Mouse (Mus musculus): ENCODE measurements around the gene Hus1b. TPM values are rescaled to one million over a fixed set of nuclear protein-coding genes. Genes with fewer than 3 reads are reported as not detected.

The Hus1b gene
- polyA plus RNA-seq, 2 experiments: 0.06 TPM; not detected in 1

DNA sequence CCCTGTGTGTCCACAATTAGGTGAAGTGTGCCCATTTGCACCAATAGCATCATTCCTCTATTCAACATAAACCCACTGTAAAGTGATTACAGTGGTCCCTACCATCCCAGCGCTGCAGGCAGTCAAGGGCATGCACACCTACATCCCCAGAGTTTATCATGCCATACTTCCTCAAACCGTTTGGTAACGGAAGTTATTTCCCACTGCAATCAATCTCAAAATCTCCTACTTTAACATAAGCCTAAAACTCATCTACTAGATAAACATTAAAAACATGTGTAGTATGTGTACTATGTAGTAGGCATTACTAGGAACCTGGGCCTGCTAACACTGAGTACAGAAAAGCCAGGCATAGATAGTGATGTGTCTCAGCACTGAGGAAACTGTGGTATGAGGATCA, 23.5 kb upstream of the Hus1b start:
- DNase-seq (ENCODE audit: low read depth in 3 of 3, low spot score in 3 of 3): no peak
- WGBS (ENCODE audit: insufficient replicate concordance): 30% methylated on average over 3 of the region's 3 CpGs
- H3K4me2 ChIP-seq (ENCODE audit: low read depth): no peak overlapping the region

DNA sequence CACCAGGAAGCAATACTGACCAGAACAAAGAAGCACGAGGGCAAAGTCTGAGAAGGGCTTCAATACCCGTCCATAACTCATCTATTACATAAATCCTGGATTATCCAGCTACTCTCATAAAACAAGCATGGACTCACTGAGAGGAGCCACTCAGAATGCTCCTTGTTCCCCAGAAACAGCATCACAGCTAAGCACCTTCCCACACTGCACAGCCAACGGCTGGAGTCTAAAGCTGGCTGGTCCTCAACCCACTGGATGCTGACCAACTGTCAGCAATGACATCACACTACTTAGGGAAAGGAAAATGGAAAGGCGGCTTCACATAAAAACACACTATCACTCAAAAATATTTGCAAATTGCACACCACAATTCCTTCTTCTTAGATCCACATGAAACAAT, 20.8 kb upstream of the Hus1b start:
- Histone ChIP-seq H3K27me3 (ENCODE audit: control insufficient read depth, insufficient read depth, low read length) (no peaks in the 10 kb centered on the region), H3K4me1 (replicated peaks; ENCODE audit: control insufficient read depth in 2 of 2, insufficient read depth in 2 of 2, low read length in 1 of 2) (peaks cover 6 to 18% of the 10 kb centered on the region in 2 experiments), H3K27ac (no peak overlapping the region), H3K4me3 (ENCODE audit: insufficient read depth in 1 of 2, low read depth in 2 of 2, low read length in 2 of 2) (no peak overlapping the region), H3K9ac (replicated peaks) (no peak overlapping the region), H3K4me2 (ENCODE audit: low read depth) (no peak overlapping the region), H3K36me3 (replicated peaks; ENCODE audit: control insufficient read depth, insufficient read depth, low read depth) (no peaks in the 10 kb centered on the region), H3K9me3 (ENCODE audit: control insufficient read depth, low read length) (no peaks in the 10 kb centered on the region)
- ATAC-seq (ENCODE audit: insufficient read depth) (no peak), DNase-seq (ENCODE audit: low read depth in 3 of 3, low spot score in 3 of 3) (no peak)
- TF ChIP-seq EP300 (IDR thresholded peaks at IDR 0.05; ENCODE audit: low read depth) (no peak), CTCF (IDR thresholded peaks at IDR 0.05; ENCODE audit: low read depth) (no peak)
- 64% methylated on average over 4 of the region's 4 CpGs for WGBS (ENCODE audit: insufficient replicate concordance)

More for the DNA sequence above, 23.5 kb upstream of the Hus1b start:
- TF ChIP-seq CTCF (IDR thresholded peaks at IDR 0.05; ENCODE audit: low read depth): no peak
- Histone ChIP-seq H3K9ac (replicated peaks) (no peak overlapping the region), H3K27me3 (ENCODE audit: control insufficient read depth, insufficient read depth, low read length) (no peaks in the 10 kb centered on the region), H3K9me3 (ENCODE audit: control insufficient read depth, low read length) (no peaks in the 10 kb centered on the region), H3K4me3 (ENCODE audit: insufficient read depth in 1 of 2, low read depth in 2 of 2, low read length in 2 of 2) (no peak overlapping the region), H3K27ac (no peak overlapping the region), H3K4me1 (replicated peaks; ENCODE audit: control insufficient read depth in 2 of 2, insufficient read depth in 2 of 2, low read length in 1 of 2) (peaks cover 6 to 24% of the 10 kb centered on the region in 2 experiments), H3K36me3 (replicated peaks; ENCODE audit: control insufficient read depth, insufficient read depth, low read depth) (no peaks in the 10 kb centered on the region)
- ATAC-seq (ENCODE audit: insufficient read depth): no peak

DNA sequence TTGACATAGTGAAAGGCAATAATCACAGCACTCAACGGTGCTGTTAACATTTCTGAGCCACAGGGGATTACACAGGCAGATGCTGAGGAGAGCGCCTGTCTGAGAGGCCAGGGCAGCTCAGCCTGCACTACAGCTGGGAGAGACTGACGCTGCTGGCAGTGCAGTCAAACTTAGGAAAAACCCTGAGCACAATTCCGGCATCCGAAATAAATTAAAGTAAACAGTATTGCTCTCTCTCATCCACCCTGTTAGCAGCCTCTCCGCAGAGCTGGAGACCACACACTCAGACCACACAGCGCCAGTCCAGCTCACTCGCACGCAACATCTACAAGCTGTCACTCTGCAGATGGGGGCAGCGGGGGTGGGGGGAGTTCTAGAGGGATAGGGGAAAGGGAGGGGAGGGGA, 18.9 kb upstream of the Hus1b start:
- WGBS (ENCODE audit: insufficient replicate concordance): 59% methylated on average over 10 of the region's 10 CpGs
- Histone ChIP-seq H3K9ac (replicated peaks) (no peak overlapping the region), H3K4me3 (ENCODE audit: insufficient read depth in 1 of 2, low read depth in 2 of 2, low read length in 2 of 2) (no peak overlapping the region), H3K4me2 (ENCODE audit: low read depth) (no peak overlapping the region), H3K4me1 (replicated peaks; ENCODE audit: control insufficient read depth in 2 of 2, insufficient read depth in 2 of 2, low read length in 1 of 2) (peaks cover 14 to 19% of the 10 kb centered on the region in 2 experiments), H3K27ac (no peak overlapping the region), H3K36me3 (replicated peaks; ENCODE audit: control insufficient read depth, insufficient read depth, low read depth) (no peaks in the 10 kb centered on the region), H3K9me3 (ENCODE audit: control insufficient read depth, low read length) (no peaks in the 10 kb centered on the region), H3K27me3 (ENCODE audit: control insufficient read depth, insufficient read depth, low read length) (no peaks in the 10 kb centered on the region)
- ATAC-seq (ENCODE audit: insufficient read depth): no peak
- TF ChIP-seq EP300 (IDR thresholded peaks at IDR 0.05; ENCODE audit: low read depth) (no peak), CTCF (IDR thresholded peaks at IDR 0.05; ENCODE audit: low read depth) (no peak)
- DNase-seq (ENCODE audit: low read depth in 3 of 3, low spot score in 3 of 3): no peak

DNA sequence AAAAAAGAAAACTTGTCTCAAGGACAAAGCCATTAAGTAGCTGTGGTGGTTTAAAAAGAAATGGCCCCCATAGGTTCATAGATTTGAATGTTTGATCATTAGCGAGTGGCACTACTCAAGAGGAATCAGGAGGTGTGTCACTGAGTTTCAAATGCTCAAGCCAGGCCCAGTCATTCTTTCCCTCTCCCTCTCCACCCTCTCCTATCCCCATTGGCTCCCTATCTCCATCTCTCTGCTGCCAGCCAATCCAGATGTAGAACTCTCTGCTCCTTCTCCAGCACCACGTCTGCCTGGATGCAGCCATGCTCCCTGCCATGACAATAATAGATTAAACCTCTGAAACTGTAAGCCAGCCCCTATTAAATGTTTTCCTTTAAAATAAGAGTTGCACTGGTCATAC, 14.4 kb upstream of the Hus1b start:
- peak overlapping the region; percentile 76 for H3K27ac ChIP-seq
- ATAC-seq (ENCODE audit: insufficient read depth): peak; percentile 78
- no peaks in the 10 kb centered on the region for H3K9me3 ChIP-seq (ENCODE audit: control insufficient read depth, low read length)
- no peaks in the 10 kb centered on the region; the same call in 1 of the 2 replicates for H3K36me3 ChIP-seq (replicated peaks; ENCODE audit: control insufficient read depth, insufficient read depth, low read depth)
- H3K4me2 ChIP-seq (ENCODE audit: low read depth): no peak overlapping the region
- peak in 2 of 3 experiments; percentile 32 to 33 for DNase-seq (ENCODE audit: low read depth in 3 of 3, low spot score in 3 of 3)
- TF ChIP-seq CTCF (IDR thresholded peaks at IDR 0.05; ENCODE audit: low read depth) (no peak), EP300 (IDR thresholded peaks at IDR 0.05; ENCODE audit: low read depth) (no peak)
- H3K27me3 ChIP-seq (ENCODE audit: control insufficient read depth, insufficient read depth, low read length): no peaks in the 10 kb centered on the region
- no peak overlapping the region for H3K4me3 ChIP-seq (ENCODE audit: insufficient read depth in 1 of 2, low read depth in 2 of 2, low read length in 2 of 2)
- 59% methylated on average over 2 of the region's 2 CpGs for WGBS (ENCODE audit: insufficient replicate concordance)
- peaks cover 24 to 25% of the 10 kb centered on the region in 2 experiments for H3K4me1 ChIP-seq (replicated peaks; ENCODE audit: control insufficient read depth in 2 of 2, insufficient read depth in 2 of 2, low read length in 1 of 2)
- no peak overlapping the region for H3K9ac ChIP-seq (replicated peaks)

DNA sequence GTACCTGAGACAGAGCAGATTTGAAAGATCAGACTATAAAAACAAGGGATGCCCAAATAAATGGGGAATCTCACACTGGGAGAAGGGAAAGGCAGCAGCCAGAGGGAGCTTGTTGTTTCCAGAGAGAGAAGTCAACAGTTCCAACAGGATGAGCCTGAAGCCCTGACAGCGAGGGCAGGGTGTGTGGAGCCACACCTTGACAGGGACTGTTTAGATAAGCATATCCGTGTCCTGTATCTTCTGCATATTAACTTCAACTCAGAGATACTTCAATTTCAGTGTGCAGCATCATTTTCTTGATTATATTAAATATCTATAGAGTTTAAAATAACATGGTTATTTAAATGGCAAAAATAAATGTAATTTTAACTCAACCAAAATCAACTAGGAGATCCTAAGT, 13.2 kb upstream of the Hus1b start:
- no peaks in the 10 kb centered on the region for H3K27me3 ChIP-seq (ENCODE audit: control insufficient read depth, insufficient read depth, low read length)
- peaks cover 24 to 25% of the 10 kb centered on the region in 2 experiments for H3K4me1 ChIP-seq (replicated peaks; ENCODE audit: control insufficient read depth in 2 of 2, insufficient read depth in 2 of 2, low read length in 1 of 2)
- WGBS (ENCODE audit: insufficient replicate concordance): 17% methylated on average over 2 of the region's 2 CpGs
- peak overlapping the region; percentile 76 for H3K27ac ChIP-seq
- peak; percentile 88 for ATAC-seq (ENCODE audit: insufficient read depth)
- peak overlapping the region in 1 of 2 experiments; percentile 6; a peak in 1 of 4 replicates for H3K4me3 ChIP-seq (ENCODE audit: insufficient read depth in 1 of 2, low read depth in 2 of 2, low read length in 2 of 2)
- DNase-seq (ENCODE audit: low read depth in 3 of 3, low spot score in 3 of 3): peak; percentile 52 to 56 (median 55)
- peak overlapping the region; percentile 28; the same call in 1 of the 2 replicates for H3K9ac ChIP-seq (replicated peaks)
- peak; percentile 19; the same call in 1 of the 2 replicates for TF ChIP-seq CTCF (IDR thresholded peaks at IDR 0.05; ENCODE audit: low read depth)
- TF ChIP-seq EP300 (IDR thresholded peaks at IDR 0.05; ENCODE audit: low read depth): peak; percentile 55; the same call in 1 of the 2 replicates
- H3K9me3 ChIP-seq (ENCODE audit: control insufficient read depth, low read length): no peaks in the 10 kb centered on the region
- peak overlapping the region; percentile 67 for H3K4me2 ChIP-seq (ENCODE audit: low read depth)
- H3K36me3 ChIP-seq (replicated peaks; ENCODE audit: control insufficient read depth, insufficient read depth, low read depth): no peaks in the 10 kb centered on the region; the same call in 1 of the 2 replicates
